Mouse (Mus musculus): ENCODE data around the gene Skp2.

- TF ChIP-seq EP300 (IDR thresholded peaks at IDR 0.05; ENCODE audit: insufficient read depth, low read depth, low read length) = no peak
- TF ChIP-seq CTCF (IDR thresholded peaks at IDR 0.05) = no peak
- TF ChIP-seq POLR2A (IDR thresholded peaks at IDR 0.05; ENCODE audit: insufficient read depth, low read depth, low read length) = no peak
These were observed 86.3 kb downstream of the Skp2 start for GRCm38 (mm10) chr15:9068881-9069280.
